Mouse (Mus musculus): ENCODE measurements around the gene Usp22.
"Not testable (repeated sequence)": the region's sequence is repeated elsewhere in the genome, so short reads cannot be mapped to it uniquely, and the experiment has no call there.

The Usp22 gene

DNA sequence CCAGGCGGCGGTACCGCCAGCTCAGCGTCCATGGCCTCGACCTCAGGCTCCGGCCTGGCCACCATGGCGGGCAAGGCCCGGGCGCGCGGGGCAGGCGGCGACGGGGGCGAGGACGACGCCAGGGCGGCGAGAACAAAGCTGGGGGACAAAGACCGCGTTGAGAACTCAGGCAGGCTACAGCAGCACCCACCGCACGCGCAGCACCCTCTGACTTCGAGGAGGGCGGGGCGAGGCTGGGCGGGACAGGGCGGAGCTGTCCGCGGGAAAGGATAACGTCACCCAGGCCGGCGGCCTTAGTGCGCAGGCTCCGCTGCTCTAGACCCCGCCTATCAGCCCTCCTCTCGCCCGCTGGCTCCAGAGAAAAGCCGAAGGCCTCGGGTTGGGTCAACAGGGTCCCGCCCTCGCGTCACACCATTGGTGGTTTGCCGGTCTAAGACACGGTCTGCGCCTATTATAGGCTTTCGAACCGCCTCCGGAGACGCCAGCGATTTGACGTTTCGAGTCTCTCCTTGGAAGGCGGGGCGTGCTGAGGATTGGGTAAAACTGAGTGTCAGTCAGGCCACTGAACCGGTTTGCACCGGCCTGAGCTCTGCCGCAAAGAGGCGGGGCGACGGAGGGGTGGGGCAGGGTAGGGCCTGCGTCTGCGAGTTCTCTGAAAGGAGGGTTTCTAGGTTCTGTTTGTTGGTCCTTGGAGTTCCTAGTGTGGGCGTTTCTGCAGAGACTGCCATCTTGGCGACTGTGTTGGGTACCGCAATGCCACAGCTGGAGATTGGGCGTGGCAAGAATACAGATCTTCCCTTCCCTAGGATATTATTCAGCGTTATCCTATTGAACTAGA is at the start of gene Usp22:
Usp22 (minus strand) TSS at position 235 of the 838 bp plus-strand sequence.
- peak; percentile 100 for DNase-seq (ENCODE audit: low read depth, low spot score)

DNA sequence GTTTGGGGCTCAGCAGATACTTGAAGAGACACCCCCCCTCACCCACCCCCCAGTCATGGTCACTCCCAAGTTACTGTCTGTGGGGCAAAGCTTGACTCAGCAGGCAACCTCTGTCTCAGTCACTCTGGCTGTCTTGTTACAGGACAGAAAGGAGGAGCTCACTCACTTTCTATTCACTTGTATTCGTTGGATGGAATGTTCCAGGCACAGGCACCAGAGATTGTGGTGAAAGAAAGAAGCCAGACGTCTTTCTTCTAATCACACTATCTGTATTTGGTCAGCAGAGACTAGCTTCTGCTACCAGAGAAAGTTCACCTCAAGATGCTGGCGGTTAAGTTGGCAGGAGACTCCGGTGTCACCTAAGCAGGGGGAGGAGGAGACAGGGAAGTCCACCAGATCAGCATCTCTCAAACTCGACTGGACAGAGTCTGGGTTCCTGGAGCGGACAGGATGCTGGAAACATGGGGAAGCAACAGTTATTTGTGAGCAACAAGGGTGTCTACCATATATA is 49.4 kb upstream of the Usp22 start:
- no peak for DNase-seq (ENCODE audit: low read depth, low spot score)

DNA sequence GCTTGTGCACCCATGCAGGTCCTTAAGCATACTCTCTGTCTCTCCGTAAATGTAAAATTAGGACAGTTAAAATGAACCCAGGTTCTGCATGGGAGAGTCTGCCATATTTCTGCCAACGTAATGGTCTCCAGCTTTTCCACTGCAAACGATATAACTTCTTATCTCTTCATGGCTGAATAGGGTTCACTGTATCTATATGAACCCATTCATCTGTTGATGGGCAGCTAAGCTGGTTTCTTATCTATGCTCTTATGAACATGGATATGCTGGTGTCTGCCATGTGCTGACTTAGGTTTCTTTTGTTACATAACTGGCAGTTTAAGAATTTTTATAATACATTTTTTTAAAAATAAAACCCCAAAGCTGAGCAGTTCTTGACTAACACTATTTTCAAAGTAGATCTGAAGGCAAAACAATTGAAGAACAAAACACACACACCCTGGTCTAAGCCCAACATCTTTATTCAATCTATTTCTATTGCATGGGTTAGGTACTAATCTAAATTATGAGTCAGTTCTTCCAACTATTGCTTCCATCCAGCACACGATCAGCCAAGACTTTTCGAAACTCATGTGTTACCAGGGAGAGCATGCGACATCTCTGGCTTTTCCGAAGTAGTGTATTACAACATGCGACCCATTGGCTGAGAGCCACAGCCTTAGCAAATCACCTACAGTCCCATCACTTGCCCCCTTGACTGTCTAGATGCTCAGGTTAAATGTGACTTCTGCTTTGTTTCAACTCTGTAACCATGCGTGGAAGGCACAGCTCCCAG is 48.3 kb upstream of the Usp22 start:
- DNase-seq (ENCODE audit: low read depth, low spot score): no peak

DNA sequence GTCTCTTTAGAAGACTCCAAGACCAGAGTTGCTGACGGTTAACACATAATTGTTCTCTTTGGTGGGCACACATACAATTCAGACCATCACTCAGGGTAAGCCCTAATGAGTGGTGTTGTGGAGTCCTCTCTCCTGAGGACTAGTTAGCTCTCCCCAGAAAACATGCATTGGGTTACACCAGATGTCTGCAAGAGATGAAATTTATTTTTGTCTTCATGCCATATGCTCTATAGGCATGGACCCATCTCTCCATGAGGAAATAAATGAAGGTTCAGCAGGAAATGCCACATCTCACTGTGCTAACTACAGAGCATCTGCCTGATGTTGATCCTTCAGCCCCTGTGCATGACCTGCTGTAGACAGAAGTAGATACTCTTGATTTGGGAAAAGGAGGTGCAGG is 47.2 kb upstream of the Usp22 start:
- no peak for DNase-seq (ENCODE audit: low read depth, low spot score)

DNA sequence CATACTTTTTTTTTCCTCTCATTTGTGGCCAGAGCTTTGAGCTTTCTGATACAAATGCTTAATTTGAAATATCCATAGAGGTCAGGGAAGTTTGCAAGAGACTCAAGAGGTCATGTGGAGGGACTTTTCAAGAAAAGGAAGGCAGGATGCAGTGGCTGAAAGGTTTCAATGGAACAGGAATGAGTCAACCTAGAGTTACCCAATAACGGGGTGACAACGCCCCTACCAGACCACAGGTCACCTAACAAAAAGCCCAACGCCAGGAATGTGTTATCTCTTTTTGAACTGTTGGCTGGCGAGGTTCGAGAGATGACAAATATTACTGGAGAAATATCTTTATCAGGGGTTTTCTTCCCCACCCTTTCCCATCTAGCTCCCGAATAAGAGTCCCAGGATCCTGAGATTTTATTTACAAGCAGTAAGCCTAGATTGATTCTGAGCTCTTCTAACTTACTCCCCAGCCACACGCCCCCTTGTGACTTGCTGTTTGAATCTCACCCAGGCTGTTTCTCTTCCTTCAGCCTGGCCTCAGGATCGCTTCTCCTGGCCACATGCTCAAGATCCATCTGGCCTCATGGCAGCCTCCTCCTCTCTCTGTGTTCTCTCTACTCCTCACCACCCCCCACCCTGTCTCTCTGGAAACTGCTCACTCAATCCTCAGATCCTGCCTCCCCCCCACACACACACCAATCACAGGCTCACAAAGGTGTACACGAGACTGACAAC is 45.5 kb upstream of the Usp22 start:
- DNase-seq (ENCODE audit: low read depth, low spot score): peak; percentile 32

DNA sequence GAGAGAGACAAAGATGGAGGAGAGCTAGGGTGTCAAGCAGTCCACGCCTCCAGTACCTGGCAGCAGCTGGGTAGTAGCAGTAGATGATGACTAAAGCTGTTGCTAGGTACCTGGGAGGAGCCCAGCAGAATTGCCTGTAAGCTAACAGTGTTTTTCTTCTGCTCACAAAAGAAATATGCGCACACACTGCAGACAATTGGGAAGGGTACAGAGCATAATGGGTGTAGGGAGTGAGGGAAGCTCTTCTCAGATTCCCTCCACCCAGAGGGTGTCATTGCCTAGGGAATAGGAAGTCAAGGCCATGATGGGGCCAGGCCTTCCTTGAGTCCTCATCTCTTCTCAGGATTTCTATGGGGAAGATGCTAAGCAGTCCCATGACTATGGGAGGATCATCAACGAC is 41.1 kb upstream of the Usp22 start:
- DNase-seq (ENCODE audit: low read depth, low spot score): no peak

DNA sequence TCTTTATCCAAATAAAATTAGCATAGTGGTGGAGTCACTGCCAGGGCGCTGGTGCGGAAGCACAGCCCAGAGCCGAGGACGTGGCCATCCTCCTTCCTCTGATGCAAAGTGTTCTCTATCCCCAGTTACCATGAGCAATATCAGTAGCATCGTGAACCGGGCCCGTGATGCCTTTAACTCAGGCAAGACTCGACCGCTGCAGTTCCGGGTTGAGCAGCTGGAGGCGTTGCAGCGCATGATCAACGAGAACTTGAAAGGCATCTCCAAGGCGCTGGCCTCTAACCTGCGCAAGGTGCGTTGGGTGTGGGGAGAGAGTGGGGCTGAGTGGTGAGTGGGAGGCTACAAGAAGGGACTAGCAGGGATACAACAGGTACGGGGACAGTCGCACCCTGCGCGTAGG is 37.2 kb upstream of the Usp22 start:
- no peak for DNase-seq (ENCODE audit: low read depth, low spot score)

DNA sequence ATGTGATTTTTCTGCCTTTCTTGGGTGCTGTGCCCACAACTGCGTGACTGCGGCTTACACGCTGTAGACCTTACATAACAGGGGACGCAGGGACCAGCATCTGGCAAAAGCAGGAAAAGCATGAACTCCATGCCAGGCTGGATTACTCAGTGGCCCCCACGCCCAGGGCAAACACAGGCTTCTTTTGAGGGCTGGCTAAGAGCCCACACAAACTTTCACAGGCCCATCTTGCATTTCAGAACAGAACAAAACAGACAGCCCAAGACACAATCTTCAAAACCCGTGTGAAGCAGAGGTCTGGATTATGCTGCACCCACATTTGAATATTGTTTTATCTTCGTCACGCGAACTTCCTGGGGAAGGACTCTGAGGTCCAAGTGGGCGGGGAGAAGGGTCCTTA is 33.5 kb upstream of the Usp22 start:
- no peak for DNase-seq (ENCODE audit: low read depth, low spot score)

DNA sequence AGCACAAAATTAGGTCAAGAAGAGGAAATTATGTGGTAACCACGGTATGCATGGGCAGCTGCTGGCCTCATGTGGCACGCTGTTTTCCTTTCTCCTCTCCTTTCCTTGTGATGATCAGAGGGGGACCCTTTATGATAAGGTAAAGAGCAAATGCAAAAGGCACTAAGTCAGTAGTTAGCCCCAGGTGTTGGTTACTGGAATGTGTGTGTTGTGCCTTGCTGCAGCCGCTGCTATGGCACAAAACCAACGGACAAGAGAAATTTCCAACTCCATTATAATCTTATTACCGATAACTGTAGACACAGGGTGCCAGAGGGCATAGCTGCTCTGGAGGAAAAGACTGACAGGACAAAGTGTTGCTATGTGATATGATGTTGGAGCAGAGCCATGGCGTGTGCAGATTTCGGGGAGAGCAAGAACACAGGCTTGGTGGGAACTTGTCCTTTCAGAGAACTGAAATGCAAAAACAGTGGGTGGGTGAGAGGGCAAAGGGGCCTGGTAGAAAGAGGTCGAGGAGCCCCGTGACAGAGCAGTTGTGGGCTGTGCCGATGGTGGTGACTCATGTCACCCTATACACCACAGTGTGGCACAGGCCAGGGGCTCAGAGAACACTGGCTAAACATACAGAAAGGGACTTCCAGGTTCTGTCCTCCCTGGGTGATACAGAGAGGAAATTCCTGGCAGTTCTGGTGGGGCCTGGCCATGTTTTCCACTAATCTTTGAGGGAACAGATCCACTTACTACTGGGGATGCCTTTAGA is 32.8 kb upstream of the Usp22 start, which contains the start of gene Aldh3a1:
Aldh3a1 (plus strand) TSS at position 51 of the 760 bp plus-strand sequence.
- no peak for DNase-seq (ENCODE audit: low read depth, low spot score)

DNA sequence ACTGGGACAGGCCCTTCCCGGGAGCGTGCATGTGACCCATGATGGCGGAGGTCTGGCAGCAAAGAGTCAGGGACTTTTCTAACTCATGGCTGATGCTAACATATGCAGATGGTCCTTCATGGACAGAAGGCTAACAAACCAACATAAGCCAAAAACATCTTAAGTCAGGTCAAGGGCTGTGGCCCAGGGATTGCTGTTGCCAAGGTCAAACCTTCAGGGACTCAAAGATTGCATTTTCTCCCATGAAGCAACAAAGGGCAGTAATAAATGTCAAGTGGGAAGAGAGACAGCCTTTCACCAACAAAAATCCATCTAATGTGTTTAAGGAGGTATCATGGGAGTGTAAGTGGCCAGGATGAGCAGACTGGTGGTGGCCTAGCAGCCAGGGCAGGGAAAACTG is 31.3 kb upstream of the Usp22 start:
- DNase-seq (ENCODE audit: low read depth, low spot score): no peak

DNA sequence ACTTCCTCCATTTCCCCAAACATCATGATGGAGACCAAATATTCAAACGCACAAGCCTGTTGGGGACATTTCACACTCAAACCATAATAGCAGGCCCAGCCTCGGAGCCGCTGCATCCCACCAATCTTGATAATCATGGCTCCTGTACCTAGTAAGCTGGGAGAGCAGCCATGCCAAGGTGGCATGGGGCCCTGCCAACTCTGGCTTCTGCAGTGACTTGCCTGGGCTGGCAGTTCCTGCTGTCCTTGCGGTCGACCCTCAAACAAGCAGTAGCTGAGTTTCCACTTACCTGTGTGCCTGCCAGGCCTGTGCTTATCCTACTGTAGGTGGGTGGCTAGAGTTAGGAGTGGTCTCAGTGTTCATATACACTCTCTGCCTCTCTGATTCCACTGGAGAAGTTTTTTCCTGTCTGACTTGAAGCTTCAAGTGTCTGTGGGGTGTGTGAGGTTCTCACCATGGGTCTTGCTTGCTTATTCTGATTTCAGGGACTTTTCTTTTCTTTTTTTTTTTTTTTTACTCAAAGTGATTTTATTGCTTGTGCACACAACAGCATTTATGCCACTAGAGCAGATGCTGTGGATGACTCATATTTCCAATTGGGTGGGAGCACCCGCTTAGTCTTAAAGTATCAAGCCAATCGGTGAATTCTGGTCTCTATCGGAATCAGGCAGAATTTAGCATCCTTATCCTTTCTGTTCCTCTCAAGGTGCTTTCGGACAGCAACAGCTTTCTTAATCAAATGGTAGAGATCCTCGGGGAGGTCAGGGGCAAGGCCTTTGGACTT is 30.5 kb upstream of the Usp22 start:
- DNase-seq (ENCODE audit: low read depth, low spot score): peak; percentile 63

DNA sequence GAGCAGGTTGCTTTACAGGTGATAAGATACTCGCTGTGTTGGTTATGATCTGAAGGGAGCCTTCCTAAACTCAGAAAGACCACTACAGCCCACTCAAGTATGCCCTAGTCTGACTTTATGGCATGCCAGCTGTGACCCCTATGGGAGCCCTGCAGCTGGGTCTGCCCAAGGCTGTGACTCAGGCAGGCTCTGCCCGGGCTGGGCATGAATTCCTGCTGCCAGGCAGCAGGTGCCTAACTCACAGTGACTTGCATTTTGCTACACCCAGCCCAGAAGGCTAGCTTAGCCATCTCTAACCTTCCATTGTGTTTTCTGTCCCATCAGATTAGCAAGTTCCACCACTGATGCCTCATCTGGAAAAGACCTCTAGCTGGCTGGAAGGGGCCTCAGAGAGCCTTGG is 28.0 kb upstream of the Usp22 start:
- no peak for DNase-seq (ENCODE audit: low read depth, low spot score)

DNA sequence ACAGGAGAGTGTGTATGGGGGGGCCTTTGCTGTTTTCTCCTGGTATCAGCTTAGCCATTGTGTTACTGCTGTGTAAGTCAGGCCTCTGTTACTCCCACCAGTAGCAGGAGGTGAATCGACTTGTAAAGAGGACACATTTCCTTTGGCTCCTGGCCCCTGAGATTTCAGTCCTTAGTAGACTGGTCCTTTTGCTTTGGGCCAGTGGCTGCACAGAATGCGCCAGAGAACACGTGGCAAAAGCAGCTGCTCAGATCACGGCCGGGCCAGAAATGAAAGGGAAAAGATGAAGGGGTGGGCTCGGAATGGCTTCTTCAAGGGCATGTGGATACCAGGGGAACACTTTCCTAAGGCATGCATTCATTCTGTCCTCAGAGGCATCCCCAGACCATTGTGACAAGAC is 27.3 kb upstream of the Usp22 start:
- DNase-seq (ENCODE audit: low read depth, low spot score): no peak

DNA sequence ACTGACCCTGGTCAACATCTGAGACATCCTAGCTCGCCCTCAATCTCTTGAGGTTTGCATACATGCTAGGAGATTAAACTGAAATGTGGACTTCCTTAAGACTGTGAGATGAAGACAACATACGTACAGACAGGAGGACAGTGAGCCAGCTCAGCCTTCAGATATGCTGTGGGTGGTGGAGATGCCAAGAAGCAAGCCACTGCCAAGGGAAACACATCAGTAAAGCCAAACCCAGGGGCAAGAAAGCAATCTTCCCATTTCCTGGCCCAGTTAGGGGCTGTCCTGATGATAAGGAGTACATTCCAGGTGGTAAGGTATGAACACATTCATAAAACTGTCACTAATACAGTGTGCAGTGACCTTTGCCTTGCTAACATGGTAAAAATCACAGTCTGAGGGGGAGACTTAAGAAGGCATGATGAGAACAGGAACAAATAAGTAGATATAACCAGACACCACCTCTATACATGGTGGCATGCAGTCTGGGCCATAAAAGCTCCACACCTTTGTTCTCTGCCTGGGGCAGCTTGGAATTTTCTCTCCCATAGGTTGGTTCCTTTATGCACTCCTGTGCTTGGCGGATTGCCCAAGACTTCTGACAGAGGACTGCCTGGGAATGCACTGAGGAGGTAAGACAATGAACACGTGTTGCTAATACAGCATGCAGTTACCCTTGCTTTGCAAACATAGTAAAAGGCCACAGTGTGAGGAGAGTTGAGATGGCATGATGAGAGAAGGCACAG is 24.9 kb upstream of the Usp22 start:
- DNase-seq (ENCODE audit: low read depth, low spot score): no peak

DNA sequence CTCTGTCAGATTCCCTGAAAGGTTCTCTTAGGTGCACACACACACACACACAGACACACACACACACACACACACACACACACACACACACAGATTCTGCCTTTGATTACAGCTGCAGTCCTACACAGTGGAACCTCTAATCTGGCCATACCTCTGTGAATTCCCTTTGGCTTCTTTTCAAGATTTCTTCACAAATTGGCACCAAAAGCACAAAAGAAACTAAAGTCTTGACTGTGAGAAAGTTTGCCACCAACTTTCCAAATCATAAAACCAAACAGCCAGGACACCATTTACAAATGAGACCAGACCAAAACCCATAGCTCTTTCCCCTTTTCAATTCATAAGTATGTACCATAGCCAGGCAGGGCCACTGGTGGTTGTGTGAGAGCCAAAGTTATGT is 23.1 kb upstream of the Usp22 start:
- no peak for DNase-seq (ENCODE audit: low read depth, low spot score)

DNA sequence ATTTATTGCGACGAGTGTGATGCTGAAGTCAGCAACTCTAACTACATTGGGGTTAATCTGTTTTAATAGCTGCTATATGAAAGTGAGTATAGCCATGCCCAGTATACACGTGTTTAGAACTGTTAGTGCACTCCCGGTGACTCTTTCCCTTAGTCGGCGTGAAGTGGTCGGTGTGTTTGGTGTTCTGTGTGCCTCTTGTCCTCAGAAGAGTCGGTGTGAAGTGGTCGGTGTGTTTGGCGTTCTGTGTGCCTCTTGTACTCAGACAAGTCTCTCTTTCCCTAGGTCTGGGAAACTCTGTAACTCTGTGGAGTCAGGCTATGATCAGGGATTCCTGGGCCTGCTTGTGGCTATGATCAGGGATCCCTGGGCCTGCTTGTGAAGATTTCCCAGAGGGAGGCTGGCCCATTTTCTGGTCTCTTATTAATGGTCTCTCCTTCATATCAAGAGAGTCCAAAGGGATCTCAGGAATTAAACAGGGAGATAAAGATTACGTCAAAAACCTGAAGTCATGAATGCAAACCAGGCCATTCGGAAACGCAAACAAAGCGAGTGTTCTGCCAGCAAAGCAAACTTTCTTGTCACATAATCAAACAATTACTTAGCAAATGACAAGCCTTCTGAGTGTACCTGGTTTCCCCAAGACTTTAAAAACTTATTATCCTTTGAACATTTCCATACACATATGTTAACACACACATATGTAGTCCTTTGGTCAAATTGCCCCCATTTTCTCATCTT is 21.9 kb upstream of the Usp22 start:
- DNase-seq (ENCODE audit: low read depth, low spot score): no peak

DNA sequence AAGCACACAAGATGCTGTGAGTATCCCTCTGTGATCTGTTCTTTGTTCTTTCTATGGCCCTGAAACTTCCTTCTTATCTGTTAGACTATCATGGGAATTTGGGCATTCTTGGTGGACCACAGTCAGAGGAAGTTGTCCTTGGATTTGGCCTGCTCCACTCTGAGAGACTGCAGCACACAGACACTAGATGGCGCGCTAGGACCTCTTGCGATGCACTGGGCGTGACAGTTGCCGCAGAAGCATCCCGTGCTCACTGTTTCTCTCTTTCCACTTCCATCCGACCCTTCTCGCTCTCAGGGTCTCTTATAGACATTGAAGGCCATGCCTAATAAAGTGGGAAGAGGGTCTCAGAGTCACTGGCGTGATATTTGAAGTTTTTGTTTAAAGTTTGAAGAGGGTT is 18.5 kb upstream of the Usp22 start:
- DNase-seq (ENCODE audit: low read depth, low spot score): no peak

DNA sequence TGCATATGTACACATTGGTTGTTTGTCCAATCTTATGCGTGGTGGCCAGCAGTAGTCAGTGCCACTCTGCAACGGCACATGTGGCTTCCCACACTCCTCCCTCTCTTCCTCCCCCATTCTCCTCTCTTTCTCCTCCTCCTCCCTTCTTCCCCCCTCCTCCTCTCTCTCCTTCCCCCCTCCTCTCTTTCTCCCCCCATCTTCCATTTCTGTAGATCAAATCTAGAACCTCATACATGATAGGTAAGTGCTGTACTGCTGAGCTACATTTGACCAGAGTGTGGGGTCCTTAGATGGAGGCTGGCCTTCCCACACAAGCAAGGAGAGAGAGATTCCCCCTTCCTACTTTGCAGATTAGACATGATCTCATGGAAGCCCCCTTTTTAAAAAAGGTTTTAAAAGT is 17.9 kb upstream of the Usp22 start:
- no peak for DNase-seq (ENCODE audit: low read depth, low spot score)

DNA sequence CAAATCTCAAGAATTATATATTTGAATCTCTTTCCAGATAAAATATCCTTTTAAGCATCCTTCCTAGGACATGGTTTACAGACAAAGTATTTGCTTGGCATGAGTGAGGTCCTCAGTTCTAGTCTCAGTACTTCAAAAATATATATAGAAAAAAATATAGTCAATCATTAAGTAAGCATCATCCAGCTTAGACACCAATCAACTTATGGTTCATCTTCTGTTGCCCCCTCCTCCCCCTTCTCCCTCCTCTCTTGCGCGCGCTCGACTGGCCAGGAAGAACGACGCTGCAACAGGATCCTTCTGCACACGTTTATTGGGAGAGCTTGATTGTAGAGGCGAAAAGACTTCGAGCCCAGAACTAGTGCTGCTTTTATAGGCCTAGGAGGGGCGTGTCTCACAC is 17.3 kb upstream of the Usp22 start:
- DNase-seq (ENCODE audit: low read depth, low spot score): not testable (repeated sequence)

Measured in telencephalon, adult 2 months (tissue).